Mouse (Mus musculus) mouse trophoblast stem cell (cell line): Measurements from ENCODE around the gene Lcorl.

Experiments used
- in situ Hi-C, 2 experiments: fragments of 300-500 bp; cut with MseI, MboI; formaldehyde crosslinking; loops; 2 replicates in 1 of 2; 3 replicates in 1 of 2; pipeline ENCODE4 v1.15.1; 2025

The Lcorl gene

DNA sequence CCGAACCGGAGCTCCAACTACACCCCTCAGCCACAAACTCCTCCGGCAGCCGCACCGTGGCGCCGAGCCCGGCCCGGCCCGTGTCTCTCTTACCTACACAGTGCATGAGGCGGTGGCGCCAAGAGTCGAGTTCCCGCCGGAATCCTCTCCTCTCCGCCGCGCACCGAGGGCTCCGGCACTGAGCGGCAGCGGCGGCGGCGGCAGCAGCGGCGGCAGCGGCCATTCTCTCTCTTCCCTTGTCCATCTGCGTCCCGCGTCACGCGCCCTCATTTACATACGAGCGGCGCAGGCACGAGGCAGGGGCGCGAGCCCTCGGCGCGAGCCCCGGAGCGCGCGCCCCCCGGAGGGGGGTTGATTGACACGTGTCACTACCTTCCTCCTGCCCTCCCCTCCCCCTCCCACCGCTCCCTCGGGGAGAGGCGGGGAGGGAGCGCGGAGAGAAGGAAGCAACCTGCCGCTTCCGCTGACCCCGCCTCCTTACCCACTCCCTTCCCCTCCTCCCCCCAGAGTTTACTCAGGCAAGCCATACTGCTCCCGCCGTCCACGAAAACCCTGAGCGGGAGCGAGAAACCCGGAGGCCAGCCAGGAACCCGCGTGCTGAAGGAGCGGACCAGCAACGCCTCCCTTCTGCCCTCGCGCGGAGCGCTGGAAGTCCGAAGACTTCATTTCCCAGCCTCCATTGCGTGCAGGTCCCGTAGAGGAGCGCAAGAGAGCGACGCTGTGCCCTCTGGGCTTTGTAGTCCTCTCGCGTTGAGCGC, at the start of gene Lcorl:
Lcorl (minus strand) TSS at position 362 of the 758 bp plus-strand sequence.
- in situ Hi-C loops = no loop called here

DNA sequence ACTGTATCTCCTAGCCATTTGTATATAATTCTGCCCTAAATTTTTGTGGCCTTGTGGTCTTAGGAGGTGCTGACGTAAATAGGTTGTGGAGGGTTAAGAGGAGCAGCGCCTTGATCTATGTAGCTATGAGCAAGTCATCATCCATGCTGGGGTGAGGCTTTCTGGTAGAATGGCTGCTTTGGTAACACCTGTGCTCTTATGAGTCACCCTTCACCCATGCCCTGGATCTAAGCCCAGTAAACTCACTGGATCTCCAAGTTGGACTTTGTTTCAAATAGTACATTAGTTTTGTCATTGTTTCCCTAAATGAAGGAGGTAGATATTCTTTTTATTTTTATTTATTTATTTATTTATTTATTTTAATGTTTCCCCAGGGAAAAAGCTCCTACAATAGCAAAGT, 47.3 kb upstream of the Lcorl start:
- in situ Hi-C loops = no loop called here

DNA sequence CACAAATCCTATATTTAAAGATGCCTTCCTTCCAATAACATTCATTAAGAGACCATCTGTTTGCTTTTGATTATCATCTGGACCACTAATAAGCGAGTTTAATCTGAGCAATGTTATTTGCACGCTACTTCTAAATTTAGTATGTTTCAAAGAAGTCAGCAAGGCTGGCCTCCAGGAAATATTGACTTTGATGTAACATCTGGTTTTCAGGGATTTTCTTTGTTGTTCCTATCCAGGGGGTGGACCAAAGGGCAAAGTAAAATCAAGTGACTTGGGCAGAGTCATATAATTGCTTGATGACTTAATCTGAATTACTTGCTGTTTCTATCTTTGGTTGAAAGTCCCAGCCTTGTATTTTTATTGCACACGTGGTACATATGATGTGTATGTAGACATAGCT, 45.8 kb upstream of the Lcorl start:
- in situ Hi-C loops = no loop called here

GRCm38 (mm10) chr5:45895362-45895761, 37.9 kb upstream of the Lcorl start:
- in situ Hi-C loops = no loop called here

DNA sequence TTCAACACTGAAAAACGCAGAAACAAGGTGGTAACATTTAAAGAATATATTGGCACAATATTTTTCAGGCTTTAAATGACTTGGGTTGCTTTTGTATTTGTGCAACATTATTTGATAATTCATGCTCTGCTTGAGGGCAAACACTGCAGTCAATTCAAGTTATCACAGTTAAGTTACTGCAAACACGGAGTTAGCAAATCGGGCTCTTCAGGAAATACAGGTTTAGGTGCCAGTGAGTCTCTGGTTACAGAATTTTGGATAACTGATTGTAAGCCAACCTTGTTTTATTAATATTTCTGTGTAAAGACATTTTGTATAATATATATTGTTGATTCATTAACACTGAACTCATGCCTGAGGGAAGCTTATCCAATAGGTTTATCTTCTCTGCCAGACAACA, 36.3 kb upstream of the Lcorl start:
- in situ Hi-C loops = no loop called here

GRCm38 (mm10) chr5:45876328-45876727, 18.9 kb upstream of the Lcorl start:
- in situ Hi-C loops = no loop called here

- in situ Hi-C loops = no loop called here
These were observed 18.1 kb upstream of the Lcorl start for GRCm38 (mm10) chr5:45875472-45875871.

GRCm38 (mm10) chr5:45874284-45875030, 17.0 kb upstream of the Lcorl start:
- in situ Hi-C loops = no loop called here

GRCm38 (mm10) chr5:45858368-45858767, 953 bp upstream of the Lcorl start:
- in situ Hi-C loops = no loop called here

DNA sequence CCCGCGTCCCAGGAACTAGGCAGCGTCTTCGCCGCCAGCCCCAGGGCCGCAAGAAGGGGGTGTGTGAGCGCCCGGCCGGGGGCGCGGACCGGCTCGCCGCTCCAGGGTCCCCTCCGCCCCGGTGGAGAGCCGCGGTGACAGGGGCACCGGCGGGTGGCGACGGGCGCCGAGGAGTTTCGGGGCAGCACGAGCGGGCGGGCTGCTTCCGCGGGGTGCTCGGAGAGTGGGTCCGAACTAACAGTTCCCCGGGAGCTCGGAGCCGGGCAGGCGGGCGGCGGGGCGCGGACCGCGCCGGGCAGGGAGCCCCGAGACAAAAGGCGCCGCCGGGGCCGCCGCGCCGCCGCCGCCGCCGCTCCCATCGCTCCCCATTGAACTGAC, 550 bp downstream of the Lcorl start:
- in situ Hi-C loops = no loop called here

DNA sequence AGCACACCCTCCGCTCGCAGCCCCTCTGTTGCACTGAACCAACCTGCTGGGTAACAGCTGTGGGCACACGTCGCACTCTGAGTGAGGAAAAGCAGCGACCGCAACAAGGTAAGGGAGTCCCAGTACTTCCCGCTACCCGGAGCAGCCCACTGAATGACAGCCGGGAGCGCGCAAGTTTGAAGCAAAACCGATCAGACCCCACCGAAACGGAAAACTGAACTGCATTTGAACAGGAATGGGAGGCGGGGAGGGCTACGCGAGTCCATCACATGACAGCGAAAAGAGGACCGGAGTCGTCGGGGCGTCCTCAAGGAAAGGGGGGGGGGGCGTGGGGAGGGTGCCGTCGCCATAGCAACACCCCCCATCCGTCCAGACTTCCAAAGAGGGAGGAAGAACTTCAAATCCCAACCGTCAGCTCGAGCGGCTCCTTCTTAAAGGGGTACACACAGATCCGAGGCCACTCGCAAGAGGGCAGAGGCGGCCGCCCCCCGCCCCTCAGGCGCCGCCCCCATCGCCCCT, 1.1 kb downstream of the Lcorl start:
- in situ Hi-C loops = no loop called here

DNA sequence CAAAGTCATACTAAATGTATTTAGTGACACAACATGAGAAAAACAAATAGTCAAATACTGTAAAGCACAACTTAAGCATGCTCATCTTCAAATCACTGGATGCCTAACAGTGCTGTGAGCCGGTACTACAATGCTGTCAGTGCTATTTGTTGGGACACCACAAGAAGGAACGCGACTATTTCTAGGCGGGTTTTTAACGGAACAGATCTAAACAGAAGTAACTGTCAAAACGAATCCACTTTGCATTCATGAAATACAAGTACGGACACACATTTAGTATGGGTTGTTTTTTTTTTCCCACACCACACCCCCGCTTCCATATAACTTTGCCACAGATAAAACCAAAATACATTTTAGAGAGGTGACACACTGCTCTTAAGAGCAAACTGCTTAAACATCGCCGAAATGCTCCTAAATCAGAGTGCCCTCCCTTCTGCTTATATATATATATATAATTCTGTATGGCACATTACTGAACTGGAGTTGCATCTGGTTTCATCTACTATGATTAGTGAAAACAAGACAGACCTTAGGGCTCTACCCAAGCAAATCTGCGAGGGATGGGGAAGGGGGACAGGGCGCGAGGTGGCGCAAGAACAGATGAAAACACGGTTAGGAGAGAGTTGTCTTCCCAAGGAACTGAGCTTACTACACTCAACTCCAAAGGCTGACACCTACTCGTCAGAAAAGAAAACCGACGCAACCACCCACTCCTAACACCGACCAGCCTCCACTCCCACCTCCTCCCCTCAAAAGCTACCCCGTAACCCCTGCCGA, 1.7 kb downstream of the Lcorl start:
- in situ Hi-C loops = no loop called here

DNA sequence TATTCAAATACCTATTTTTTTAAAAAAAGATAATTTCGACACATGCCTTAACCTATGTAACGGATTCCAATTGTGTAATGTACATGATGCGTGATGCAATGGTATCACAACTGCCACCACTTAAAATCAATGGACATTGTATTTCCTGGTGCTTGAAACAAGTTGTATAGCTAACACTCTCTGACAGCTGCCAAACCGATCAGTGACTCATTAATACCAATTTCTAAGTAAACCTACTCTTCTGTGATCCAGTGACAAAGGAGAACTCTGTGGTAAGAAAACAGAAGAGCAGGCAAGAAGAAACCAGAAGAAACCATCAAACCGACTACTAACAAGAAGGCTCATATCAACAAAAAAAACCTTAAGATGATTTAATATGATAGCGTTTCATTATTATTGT, 12.7 kb downstream of the Lcorl start:
- in situ Hi-C loops = no loop called here

DNA sequence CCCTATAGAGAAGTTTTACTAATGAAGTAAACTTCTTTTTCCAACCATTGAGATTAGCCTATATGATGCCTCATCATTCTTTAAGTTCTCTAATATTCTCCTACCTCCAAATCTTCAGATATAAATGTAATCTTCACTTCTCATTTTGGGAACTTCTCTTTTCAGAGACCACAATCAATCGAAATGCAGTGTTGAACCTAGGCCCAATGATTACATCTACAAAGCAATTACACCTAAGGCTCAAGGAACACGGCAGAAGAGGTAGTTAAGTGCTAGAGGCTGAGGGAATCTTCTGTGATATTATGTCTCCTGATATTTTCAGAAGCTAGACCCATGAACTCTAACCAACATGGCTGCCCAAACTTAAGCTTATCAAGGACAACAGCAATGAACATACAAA, 22.3 kb downstream of the Lcorl start:
- in situ Hi-C loops = no loop called here

GRCm38 (mm10) chr5:45811527-45811926, 45.9 kb downstream of the Lcorl start:
- in situ Hi-C loops = no loop called here

DNA sequence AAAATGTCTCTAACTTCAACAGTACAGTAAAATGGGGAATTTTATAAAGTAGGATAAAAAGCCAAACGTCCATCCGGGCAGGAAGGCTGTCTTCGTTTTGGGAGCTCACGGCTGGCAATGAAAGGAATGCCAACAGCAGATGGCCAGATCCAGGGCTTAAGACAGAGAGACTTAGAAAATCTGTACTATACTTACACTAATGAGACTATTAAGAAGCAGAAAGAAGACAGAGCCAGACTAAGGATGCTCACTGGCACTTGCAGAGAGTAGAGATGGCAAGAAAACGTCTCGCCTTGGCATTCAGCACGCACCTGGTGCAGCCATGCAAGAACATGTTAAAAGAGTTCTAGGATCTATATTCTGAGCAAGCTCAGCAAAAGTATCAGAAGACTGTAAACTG, 65.6 kb downstream of the Lcorl start:
- in situ Hi-C loops = no loop called here

- in situ Hi-C loops = no loop called here
These were observed 67.2 kb downstream of the Lcorl start for GRCm38 (mm10) chr5:45790221-45790620.

GRCm38 (mm10) chr5:45757502-45758121, 99.8 kb downstream of the Lcorl start:
- in situ Hi-C loops = loop anchor here (5.0 to 10.0 kb wide), 2 partner anchors 587 to 590 kb away; no protein-coding TSS in a partner anchor

DNA sequence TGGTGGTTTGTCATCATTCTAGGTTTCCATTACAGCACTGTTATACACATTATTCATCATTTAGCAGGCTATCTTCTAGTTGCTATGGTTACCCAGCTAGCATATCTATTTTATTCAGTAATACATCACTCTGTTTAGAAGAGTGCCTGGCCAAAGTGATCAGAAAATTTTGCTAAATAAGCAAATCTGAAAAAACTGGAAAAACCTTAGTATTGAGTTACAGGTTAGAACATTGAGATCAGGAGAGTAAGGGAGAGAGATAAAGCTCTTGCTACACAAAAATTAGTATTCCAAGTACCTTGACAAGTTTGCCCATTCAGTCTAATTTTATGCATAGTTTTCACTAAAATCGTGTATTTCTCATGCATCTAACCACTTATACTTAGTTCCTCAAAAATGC, 119.5 kb downstream of the Lcorl start:
- in situ Hi-C loops = no loop called here

DNA sequence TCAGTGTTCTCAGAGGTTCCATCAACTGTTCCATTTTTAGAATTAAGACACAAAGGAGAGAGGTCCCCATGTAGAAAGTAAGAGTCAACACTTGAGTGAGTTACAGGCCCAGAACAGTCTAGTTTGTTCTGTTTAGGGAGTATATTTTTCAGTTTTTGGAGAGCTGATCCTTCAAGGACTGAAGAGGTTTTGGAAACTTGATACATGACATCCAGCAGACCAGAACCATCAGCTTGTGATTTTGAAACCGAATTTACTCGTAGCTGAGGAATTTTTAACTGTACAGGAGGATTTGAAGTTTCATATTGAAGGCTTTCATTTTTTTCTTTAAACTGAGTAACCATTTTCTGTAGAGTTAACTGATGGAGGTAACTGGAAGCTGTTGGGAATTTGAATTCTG, 123.7 kb downstream of the Lcorl start:
- in situ Hi-C loops = no loop called here

DNA sequence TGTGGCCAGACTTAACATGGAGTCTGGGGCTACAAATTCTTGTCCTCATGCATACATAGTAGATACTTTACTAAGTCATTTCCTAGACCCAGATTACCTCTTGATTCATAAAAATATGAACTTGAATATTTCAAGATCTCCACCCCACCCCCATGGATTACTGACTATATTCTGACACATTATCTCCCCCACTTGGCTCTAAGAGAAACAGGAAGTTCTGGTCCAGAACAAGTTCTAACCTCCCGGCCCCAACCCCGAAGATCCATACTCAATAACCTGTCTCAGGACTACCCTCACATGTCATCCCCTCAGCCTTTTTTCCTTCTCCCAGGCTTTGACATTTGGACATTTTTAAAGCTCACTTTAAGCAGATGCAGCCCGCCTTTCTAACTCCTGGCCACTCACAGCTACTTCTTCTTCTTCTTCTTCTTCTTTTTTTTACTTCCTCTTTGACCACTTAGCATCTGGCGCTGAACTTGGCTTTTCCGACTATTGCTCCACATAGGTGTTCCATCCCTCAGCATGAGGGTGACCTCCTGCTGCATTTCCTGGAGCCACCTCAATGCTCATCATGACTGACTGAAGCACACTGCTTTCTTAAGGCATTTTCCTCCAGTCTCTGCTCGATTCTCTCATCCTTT, 138.4 kb downstream of the Lcorl start:
- in situ Hi-C loops = no loop called here
